Mouse (Mus musculus): Measurements from ENCODE around the gene Hilpda. TPM values are rescaled to one million over a fixed set of nuclear protein-coding genes. Genes with fewer than 3 reads are reported as not detected.

Hilpda gene
- polyA plus RNA-seq, 1 experiment from 2014 or later, result 32.5 TPM

- Histone ChIP-seq H3K9me3 (no peaks in the 10 kb centered on the region), H3K4me1 (no peaks in the 10 kb centered on the region), H3K4me2 (no peak within 1 kb of the TSS), H3K4me3 (replicated peaks) (no peak within 1 kb of the TSS), H3K27me3 (no peaks in the 10 kb centered on the region), H3K27ac (no peak within 1 kb of the TSS), H3K9ac (no peak within 1 kb of the TSS), H3K36me3 (replicated peaks) (no peaks in the 10 kb centered on the region)
- ATAC-seq (ENCODE audit: low FRiP score), result no peak
- WGBS, result 69% methylated on average over 5 of the region's 5 CpGs
Observed at GRCm38 (mm10) chr6:29318879-29319278, 46.6 kb downstream of the Hilpda start, which contains the start of gene Fam71f1. Gene Fam71f1 (plus strand): TSS chr6:29319140.

GRCm38 (mm10) chr6:29321586-29321985 is 49.3 kb downstream of the Hilpda start:
- Histone ChIP-seq H3K4me2 (no peak overlapping the region), H3K27me3 (no peaks in the 10 kb centered on the region), H3K36me3 (replicated peaks) (no peaks in the 10 kb centered on the region), H3K4me1 (no peaks in the 10 kb centered on the region), H3K4me3 (replicated peaks) (no peak overlapping the region), H3K27ac (no peak overlapping the region), H3K9ac (no peak overlapping the region), H3K9me3 (no peaks in the 10 kb centered on the region)
- WGBS, result 84% methylated on average over 6 of the region's 6 CpGs
- no peak for ATAC-seq (ENCODE audit: low FRiP score)

- Histone ChIP-seq H3K9ac (no peak overlapping the region), H3K4me1 (no peaks in the 10 kb centered on the region), H3K4me2 (no peak overlapping the region), H3K36me3 (replicated peaks) (no peaks in the 10 kb centered on the region), H3K9me3 (no peaks in the 10 kb centered on the region), H3K4me3 (replicated peaks) (no peak overlapping the region), H3K27ac (no peak overlapping the region), H3K27me3 (no peaks in the 10 kb centered on the region)
- WGBS, result 90% methylated on average over 7 of the region's 7 CpGs
- ATAC-seq (ENCODE audit: low FRiP score), result no peak
Observed at GRCm38 (mm10) chr6:29322147-29322546, 49.9 kb downstream of the Hilpda start.

DNA sequence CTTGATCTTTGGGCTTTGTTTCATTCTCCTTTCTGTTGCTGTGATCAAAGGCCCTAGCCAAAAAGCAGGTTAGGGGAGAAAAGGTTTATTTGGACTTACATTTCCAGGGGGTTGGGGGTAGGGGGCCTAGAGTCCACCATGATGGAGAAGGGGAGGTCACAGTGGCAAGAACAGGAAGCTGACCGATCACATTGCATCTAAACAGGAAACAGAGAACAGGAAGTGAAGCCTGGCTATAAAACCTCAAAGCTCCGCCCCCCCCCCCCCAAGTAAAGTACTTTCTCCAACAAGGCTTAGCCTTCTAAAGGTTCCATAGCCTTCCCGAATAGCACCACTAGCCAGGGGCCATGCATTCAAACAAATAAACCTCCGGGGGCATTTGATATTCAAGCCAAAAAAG is 50.4 kb downstream of the Hilpda start:
- H3K4me2 ChIP-seq, result no peak overlapping the region
- no peaks in the 10 kb centered on the region for H3K9me3 ChIP-seq
- no peaks in the 10 kb centered on the region for H3K4me1 ChIP-seq
- no peak overlapping the region for H3K9ac ChIP-seq
- no peak overlapping the region for H3K4me3 ChIP-seq (replicated peaks)
- ATAC-seq (ENCODE audit: low FRiP score), result no peak
- no peaks in the 10 kb centered on the region for H3K36me3 ChIP-seq (replicated peaks)
- no peaks in the 10 kb centered on the region for H3K27me3 ChIP-seq
- H3K27ac ChIP-seq, result no peak overlapping the region
- WGBS, result 83% methylated on average over 4 of the region's 4 CpGs

Other genes with a start within 250 kb of the Hilpda start
- gene Lep, start 212.3 kb upstream of the Hilpda start, polyA plus RNA-seq (2016; fragmentation: Nextera tagmentation; extraction: Ambion mirVana), result not detected in 2 replicates
- 62.9 and 67.6 TPM in 2 replicates for gene Rbm28, start 107.5 kb upstream of the Hilpda start, polyA plus RNA-seq (2016; fragmentation: Nextera tagmentation; extraction: Ambion mirVana)
- 1.1 and 1.2 TPM in 2 replicates for gene Prrt4, start 92.9 kb upstream of the Hilpda start, polyA plus RNA-seq (2016; fragmentation: Nextera tagmentation; extraction: Ambion mirVana)
- gene Impdh1, start 56.1 kb upstream of the Hilpda start, polyA plus RNA-seq (2016; fragmentation: Nextera tagmentation; extraction: Ambion mirVana), result 36.3 and 39.8 TPM in 2 replicates
- gene Fam71f2, start 7.1 kb downstream of the Hilpda start, polyA plus RNA-seq (2016; fragmentation: Nextera tagmentation; extraction: Ambion mirVana), result 0.56 and 0.77 TPM in 2 replicates
- not detected in 2 replicates for gene Fam71f1, start 46.7 kb downstream of the Hilpda start, polyA plus RNA-seq (2016; fragmentation: Nextera tagmentation; extraction: Ambion mirVana)
- 192 and 207 TPM in 2 replicates for gene Calu, start 75.6 kb downstream of the Hilpda start, polyA plus RNA-seq (2016; fragmentation: Nextera tagmentation; extraction: Ambion mirVana)
- 0.23 and 0.37 TPM in 2 replicates for gene Opn1sw, start 116.0 kb downstream of the Hilpda start, polyA plus RNA-seq (2016; fragmentation: Nextera tagmentation; extraction: Ambion mirVana)
- gene Ccdc136, start 123.8 kb downstream of the Hilpda start, polyA plus RNA-seq (2016; fragmentation: Nextera tagmentation; extraction: Ambion mirVana), result 27.2 and 29.9 TPM in 2 replicates
- gene Flnc, start 160.8 kb downstream of the Hilpda start, polyA plus RNA-seq (2016; fragmentation: Nextera tagmentation; extraction: Ambion mirVana), result 4.1 and 4.5 TPM in 2 replicates
- 196 and 197 TPM in 2 replicates for gene Atp6v1f, start 195.2 kb downstream of the Hilpda start, polyA plus RNA-seq (2016; fragmentation: Nextera tagmentation; extraction: Ambion mirVana)
- gene Atp6v1fnb, start 198.9 kb downstream of the Hilpda start, polyA plus RNA-seq (2016; fragmentation: Nextera tagmentation; extraction: Ambion mirVana), result 0.37 TPM in 1 of 2 replicates, not detected in the other
- 9.4 and 10.8 TPM in 2 replicates for gene Kcp, start 235.5 kb downstream of the Hilpda start, polyA plus RNA-seq (2016; fragmentation: Nextera tagmentation; extraction: Ambion mirVana)